Mouse (Mus musculus) myocyte (in vitro differentiated cells): ENCODE data around the gene Serpina12. TPM values are rescaled to one million over a fixed set of nuclear protein-coding genes. Genes with fewer than 3 reads are reported as not detected.

Experiments
- H3K27me3 ChIP-seq: one replicate; pipeline ENCODE4 v1.6.1; 2011; ENCODE audit not compliant: control insufficient read depth, insufficient read depth, insufficient read length
- H3K36me3 ChIP-seq: one replicate; pipeline ENCODE4 v1.6.1; 2011; ENCODE audit not compliant: control insufficient read depth, insufficient read depth
- H3K4me2 ChIP-seq: one replicate; pipeline ENCODE4 v1.6.1; 2011; ENCODE audit warnings: low read depth, control low read depth
- H3K4me3 ChIP-seq: one replicate; pipeline ENCODE4 v1.5.1; 2011; ENCODE audit warnings: mild to moderate bottlenecking, control low read depth, moderate library complexity
- H3K79me2 ChIP-seq: one replicate; pipeline ENCODE4 v1.6.1; 2011; ENCODE audit not compliant: control insufficient read depth, insufficient read depth
- H3ac ChIP-seq: one replicate; pipeline ENCODE4 v1.6.1; 2011; ENCODE audit not compliant: control insufficient read depth, insufficient read length
- CEBPB ChIP-seq: IDR thresholded peaks from 2 replicates; pipeline ENCODE4 v1.6.1; 2011; ENCODE audit warnings: mild to moderate bottlenecking, moderate library complexity; ENCODE audit not compliant: poor library complexity, insufficient read depth, severe bottlenecking
- E2F4 ChIP-seq: IDR thresholded peaks from one replicate; pipeline ENCODE4 v1.6.1; 2011; ENCODE audit warnings: mild to moderate bottlenecking, control low read depth, moderate library complexity; ENCODE audit not compliant: insufficient read depth
- MAX ChIP-seq: IDR thresholded peaks from one replicate; pipeline ENCODE4 v1.6.1; 2011; ENCODE audit warnings: low read depth, mild to moderate bottlenecking, control low read depth
- MYOD1 ChIP-seq, 3 experiments: IDR thresholded peaks; one replicate each; pipeline ENCODE4 v1.6.1; 2011; ENCODE audit warnings: control low read depth in 2 of 3, low read depth in 2 of 3, mild to moderate bottlenecking in 2 of 3, moderate library complexity in 1 of 3; ENCODE audit not compliant: insufficient read length in 2 of 3, control insufficient read depth in 1 of 3
- MYOG ChIP-seq, 3 experiments: IDR thresholded peaks; one replicate each; pipeline ENCODE4 v1.6.1; 2011; ENCODE audit warnings: control low read depth in 2 of 3, low read depth in 2 of 3, mild to moderate bottlenecking in 2 of 3; ENCODE audit not compliant: insufficient read length in 2 of 3, control insufficient read depth in 1 of 3, insufficient read depth in 1 of 3
- POLR2A ChIP-seq: IDR thresholded peaks from one replicate; pipeline ENCODE4 v1.6.1; 2011; ENCODE audit warnings: low read depth, mild to moderate bottlenecking, control low read depth, moderate library complexity; ENCODE audit not compliant: insufficient read length
- POLR2AphosphoS2 ChIP-seq: IDR thresholded peaks from one replicate; pipeline ENCODE4 v1.6.1; 2011; ENCODE audit warnings: low read depth, control low read depth; ENCODE audit not compliant: insufficient read length
- REST ChIP-seq: IDR thresholded peaks from one replicate; pipeline ENCODE4 v1.6.1; 2011; ENCODE audit warnings: mild to moderate bottlenecking, control low read depth, moderate library complexity; ENCODE audit not compliant: insufficient read depth, insufficient read length
- SRF ChIP-seq: IDR thresholded peaks from one replicate; pipeline ENCODE4 v1.6.1; 2011; ENCODE audit warnings: low read depth; ENCODE audit not compliant: control insufficient read depth, insufficient read length
- TCF12 ChIP-seq: IDR thresholded peaks from one replicate; pipeline ENCODE4 v1.6.1; 2011; ENCODE audit warnings: mild to moderate bottlenecking, control low read depth; ENCODE audit not compliant: poor library complexity, insufficient read depth, severe bottlenecking
- TCF3 ChIP-seq: IDR thresholded peaks from one replicate; pipeline ENCODE4 v1.6.1; 2011; ENCODE audit warnings: low read depth, control low read depth; ENCODE audit not compliant: insufficient read length
- USF1 ChIP-seq: IDR thresholded peaks from one replicate; pipeline ENCODE4 v1.6.1; 2011; ENCODE audit warnings: low read depth, mild to moderate bottlenecking, control low read depth, moderate library complexity
- polyA plus RNA-seq: library from polyadenylated mRNA; unstranded; fragments of >200 nt; fragmentation: generic; extraction: Trizol; gene quantifications from one replicate; pipeline ENCODE4 v1.2.1, GENCODE M21; 2012; ENCODE audit warnings: missing spikeins

The Serpina12 gene
- 0.16 TPM for polyA plus RNA-seq

GRCm38 (mm10) chr12:104044343-104044742, at the start of gene Serpina12:
Serpina12 (minus strand) TSS chr12:104044443.
- Histone ChIP-seq H3K27me3 (no peaks in the 10 kb centered on the region), H3K79me2 (no peaks in the 10 kb centered on the region), H3K4me2 (no peak within 1 kb of the TSS), H3K4me3 (no peak within 1 kb of the TSS), H3ac (no peak within 1 kb of the TSS), H3K36me3 (no peaks in the 10 kb centered on the region)
- no peak for TF ChIP-seq USF1
- no peak for TF ChIP-seq MYOG (IDR thresholded peaks at IDR 0.05; ENCODE audit: control insufficient read depth in 1 of 3, insufficient read depth in 1 of 3, insufficient read length in 2 of 3, low read depth in 2 of 3)
- no peak for TF ChIP-seq POLR2AphosphoS2
- TF ChIP-seq POLR2A: no peak
- TF ChIP-seq E2F4: no peak
- no peak for TF ChIP-seq TCF3
- no peak for TF ChIP-seq TCF12

- no peak overlapping the region for H3ac ChIP-seq
- no peak overlapping the region for H3K4me3 ChIP-seq
- H3K79me2 ChIP-seq: no peaks in the 10 kb centered on the region
- no peaks in the 10 kb centered on the region for H3K36me3 ChIP-seq
- no peak for TF ChIP-seq MAX
- TF ChIP-seq USF1: no peak
- no peak for TF ChIP-seq TCF3
- TF ChIP-seq MYOD1 (IDR thresholded peaks at IDR 0.05; ENCODE audit: control insufficient read depth in 1 of 3, insufficient read length in 2 of 3, low read depth in 2 of 3): no peak
- TF ChIP-seq REST: no peak
- no peak for TF ChIP-seq E2F4
- no peak for TF ChIP-seq POLR2A
- TF ChIP-seq CEBPB: no peak
- no peak for TF ChIP-seq POLR2AphosphoS2
- TF ChIP-seq MYOG (IDR thresholded peaks at IDR 0.05; ENCODE audit: control insufficient read depth in 1 of 3, insufficient read depth in 1 of 3, insufficient read length in 2 of 3, low read depth in 2 of 3): no peak
- no peak for TF ChIP-seq SRF
- no peak for TF ChIP-seq TCF12
- H3K27me3 ChIP-seq: no peaks in the 10 kb centered on the region
- H3K4me2 ChIP-seq: no peak overlapping the region
Observed at GRCm38 (mm10) chr12:104091303-104091702, 47.1 kb upstream of the Serpina12 start.

GRCm38 (mm10) chr12:104090119-104090518, 45.9 kb upstream of the Serpina12 start:
- H3K4me2 ChIP-seq: no peak overlapping the region
- no peak overlapping the region for H3K4me3 ChIP-seq
- H3K36me3 ChIP-seq: no peaks in the 10 kb centered on the region
- no peaks in the 10 kb centered on the region for H3K27me3 ChIP-seq
- TF ChIP-seq TCF3 (no peak), CEBPB (no peak), MYOG (IDR thresholded peaks at IDR 0.05; ENCODE audit: control insufficient read depth in 1 of 3, insufficient read depth in 1 of 3, insufficient read length in 2 of 3, low read depth in 2 of 3) (no peak), USF1 (no peak), MAX (no peak), SRF (no peak), MYOD1 (IDR thresholded peaks at IDR 0.05; ENCODE audit: control insufficient read depth in 1 of 3, insufficient read length in 2 of 3, low read depth in 2 of 3) (no peak), POLR2A (no peak), TCF12 (no peak), POLR2AphosphoS2 (no peak), REST (no peak), E2F4 (no peak)
- no peaks in the 10 kb centered on the region for H3K79me2 ChIP-seq
- no peak overlapping the region for H3ac ChIP-seq

- H3K27me3 ChIP-seq: no peaks in the 10 kb centered on the region
- H3K79me2 ChIP-seq: no peaks in the 10 kb centered on the region
- H3ac ChIP-seq: no peak overlapping the region
- no peak overlapping the region for H3K4me2 ChIP-seq
- H3K36me3 ChIP-seq: no peaks in the 10 kb centered on the region
- no peak for TF ChIP-seq E2F4
- no peak for TF ChIP-seq MYOD1 (IDR thresholded peaks at IDR 0.05; ENCODE audit: control insufficient read depth in 1 of 3, insufficient read length in 2 of 3, low read depth in 2 of 3)
- TF ChIP-seq SRF: no peak
- TF ChIP-seq CEBPB: no peak
- no peak overlapping the region for H3K4me3 ChIP-seq
Observed at GRCm38 (mm10) chr12:104072286-104072685, 28.0 kb upstream of the Serpina12 start.

- H3K27me3 ChIP-seq: no peaks in the 10 kb centered on the region
- no peak overlapping the region for H3K4me3 ChIP-seq
- no peaks in the 10 kb centered on the region for H3K36me3 ChIP-seq
- TF ChIP-seq TCF3 (no peak), POLR2A (no peak), MAX (no peak), USF1 (no peak), MYOG (IDR thresholded peaks at IDR 0.05; ENCODE audit: control insufficient read depth in 1 of 3, insufficient read depth in 1 of 3, insufficient read length in 2 of 3, low read depth in 2 of 3) (no peak), SRF (no peak), CEBPB (no peak), REST (no peak), POLR2AphosphoS2 (no peak), MYOD1 (IDR thresholded peaks at IDR 0.05; ENCODE audit: control insufficient read depth in 1 of 3, insufficient read length in 2 of 3, low read depth in 2 of 3) (no peak), TCF12 (no peak), E2F4 (no peak)
- no peaks in the 10 kb centered on the region for H3K79me2 ChIP-seq
- no peak overlapping the region for H3K4me2 ChIP-seq
- no peak overlapping the region for H3ac ChIP-seq
Observed at GRCm38 (mm10) chr12:104071708-104072107, 27.5 kb upstream of the Serpina12 start.
